Mouse (Mus musculus): ENCODE results near the gene Cask. TPM values are rescaled to one million over a fixed set of nuclear protein-coding genes. Genes with fewer than 3 reads are reported as not detected.

Gene Cask
- polyA plus RNA-seq, 1 experiment from 2014 or later = 0.99 TPM

Small RNA genes within 50 kb of the gene (microRNA-seq; reads per million reads assigned to microRNA genes)
- not detected for gene Gm25246

Other genes starting within 250 kb of the Cask start
- gene Gpr34, start 219.3 kb downstream of the Cask start, polyA plus RNA-seq (2015; fragmentation: Nextera tagmentation; extraction: Ambion mirVana) = 0.29 and 0.44 TPM in 2 replicates
- not detected in 2 replicates for gene Gpr82, start 190.0 kb downstream of the Cask start, polyA plus RNA-seq (2015; fragmentation: Nextera tagmentation; extraction: Ambion mirVana)